Mouse (Mus musculus) macrophage (primary cell): Measurements from ENCODE around the gene Ccdc69. TPM values are rescaled to one million over a fixed set of nuclear protein-coding genes. Genes with fewer than 3 reads are reported as not detected.
A peak's percentile ranks its signal among the peaks of the same experiment; 100 is the strongest.

Source experiments
- H3K27ac ChIP-seq: fragments of 350-480 bp; formaldehyde crosslinking; 2 replicates; pipeline ENCODE4 v1.9.0; 2021
- H3K36me3 ChIP-seq: fragments of 350-480 bp; formaldehyde crosslinking; 2 replicates; pipeline ENCODE4 v1.9.0; 2021; ENCODE audit errors: inconsistent target
- H3K4me3 ChIP-seq: fragments of 350-480 bp; formaldehyde crosslinking; 2 replicates; pipeline ENCODE4 v1.9.0; 2021; ENCODE audit errors: inconsistent target
- H3K79me2 ChIP-seq: fragments of 350-480 bp; formaldehyde crosslinking; 2 replicates; pipeline ENCODE4 v1.9.0; 2021; ENCODE audit errors: inconsistent target
- WGBS: methylation state at CpG from one replicate; pipeline ENCODE4 v1.1.7; 2026; ENCODE audit warnings: inconsistent platforms; ENCODE audit not compliant: missing documents; 5-methylcytosine and 5-hydroxymethylcytosine counted together
- polyA plus RNA-seq: library from polyadenylated mRNA; stranded (reverse); fragments of 250-400 nt; gene quantifications from 3 replicates; pipeline ENCODE4 v1.2.4, GENCODE M21; 2018; ENCODE audit warnings: inconsistent platforms

The Ccdc69 gene
- polyA plus RNA-seq, 1 experiment from 2014 or later: 3.1 TPM

DNA sequence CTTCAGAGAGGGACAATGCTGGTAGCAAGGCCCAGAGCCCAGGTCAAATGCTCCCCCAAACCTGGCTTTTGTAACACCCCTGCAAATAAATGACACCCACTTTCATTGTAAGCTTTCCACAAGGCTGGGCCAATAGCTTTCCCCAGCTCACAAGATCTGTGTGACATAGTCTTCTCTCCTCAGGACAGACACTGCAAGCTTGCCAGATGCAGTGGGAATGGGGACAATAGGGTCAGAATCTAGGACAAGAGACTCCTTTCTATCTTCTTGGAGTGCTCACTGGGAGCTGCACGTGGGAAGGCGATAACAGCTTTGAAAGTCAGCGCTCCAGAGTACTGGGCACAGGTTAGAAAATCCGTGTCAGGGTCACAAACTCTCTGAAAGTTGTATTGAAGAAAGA lies 1.2 kb upstream of the Ccdc69 start:
- Histone ChIP-seq H3K36me3 (no peaks in the 10 kb centered on the region), H3K27ac (no peak overlapping the region), H3K4me3 (no peak overlapping the region), H3K79me2 (no peaks in the 10 kb centered on the region)
- WGBS: 88% methylated on average over 4 of the region's 4 CpGs

DNA sequence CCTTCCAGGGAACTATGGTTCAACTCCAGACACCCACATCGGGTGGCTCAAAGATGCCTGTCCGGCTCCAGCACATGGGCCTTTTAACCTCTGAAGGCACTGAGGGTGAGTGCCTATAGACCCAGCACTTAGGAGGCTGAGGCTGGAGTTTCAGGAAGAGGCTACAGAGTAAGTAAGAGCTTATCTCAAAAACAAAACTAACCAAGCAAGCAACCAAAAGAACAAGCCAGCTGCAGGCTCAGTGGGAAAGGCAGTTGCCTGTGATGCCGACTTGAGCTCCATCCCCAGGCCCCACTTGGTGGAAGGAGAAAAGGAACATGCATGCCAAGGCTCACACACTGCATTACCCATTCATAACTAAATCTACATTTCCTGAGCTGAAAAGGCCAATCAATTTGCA lies 571 bp upstream of the Ccdc69 start:
- no peaks in the 10 kb centered on the region for H3K36me3 ChIP-seq
- 52% methylated on average over 3 of the region's 3 CpGs for WGBS
- peak overlapping the region; percentile 25; the same call in 1 of the 2 replicates for H3K27ac ChIP-seq
- no peak overlapping the region; the same call in 1 of the 2 replicates for H3K4me3 ChIP-seq
- no peaks in the 10 kb centered on the region for H3K79me2 ChIP-seq

DNA sequence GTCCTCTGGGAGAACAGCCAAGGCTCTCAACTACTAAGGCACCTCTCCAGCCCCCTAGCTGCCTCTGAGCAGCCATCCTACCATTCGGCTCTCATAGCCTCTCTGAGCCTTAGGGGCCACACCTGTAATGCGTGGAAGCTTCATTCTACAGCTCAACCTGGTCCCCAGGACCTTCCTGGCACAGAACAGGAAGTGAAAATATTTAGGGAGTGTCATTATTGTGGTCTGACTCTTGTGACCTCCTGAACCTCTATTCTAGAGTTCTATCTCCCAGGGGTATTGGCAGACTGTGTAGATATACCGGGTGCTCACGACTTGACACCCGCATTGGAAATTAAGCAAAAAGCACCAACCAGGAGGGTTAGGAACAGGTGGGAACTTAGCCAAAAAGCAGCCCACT lies 1.7 kb downstream of the Ccdc69 start:
- 60% methylated on average over 5 of the region's 5 CpGs for WGBS
- Histone ChIP-seq H3K27ac (0 out of 2 replicates have a peak overlapping the region, but pooled peaks have one; percentile 63), H3K4me3 (no peak overlapping the region), H3K79me2 (no peaks in the 10 kb centered on the region), H3K36me3 (no peaks in the 10 kb centered on the region)

DNA sequence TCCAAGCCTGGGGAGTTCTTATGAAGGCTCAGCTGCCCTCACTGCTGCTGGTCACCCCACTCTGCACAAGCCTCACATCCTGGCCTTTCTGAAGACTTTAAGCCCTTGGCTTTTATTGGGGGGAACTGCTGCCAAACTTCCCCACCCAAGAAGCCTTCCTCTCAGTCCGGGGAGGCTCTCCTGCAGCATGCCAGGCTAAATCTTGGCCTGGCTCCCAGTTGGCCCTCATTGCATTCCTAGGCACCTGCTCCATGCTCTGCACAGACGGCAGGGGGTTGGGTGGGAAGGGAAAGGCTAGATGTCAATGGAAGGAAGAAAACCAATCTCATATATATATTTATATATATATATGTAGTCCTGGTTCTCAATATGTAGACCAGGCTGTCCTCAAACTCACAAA lies 2.3 kb downstream of the Ccdc69 start:
- Histone ChIP-seq H3K36me3 (no peaks in the 10 kb centered on the region), H3K4me3 (no peak overlapping the region), H3K79me2 (no peaks in the 10 kb centered on the region), H3K27ac (no peak overlapping the region)
- WGBS: 76% methylated on average over 2 of the region's 2 CpGs

DNA sequence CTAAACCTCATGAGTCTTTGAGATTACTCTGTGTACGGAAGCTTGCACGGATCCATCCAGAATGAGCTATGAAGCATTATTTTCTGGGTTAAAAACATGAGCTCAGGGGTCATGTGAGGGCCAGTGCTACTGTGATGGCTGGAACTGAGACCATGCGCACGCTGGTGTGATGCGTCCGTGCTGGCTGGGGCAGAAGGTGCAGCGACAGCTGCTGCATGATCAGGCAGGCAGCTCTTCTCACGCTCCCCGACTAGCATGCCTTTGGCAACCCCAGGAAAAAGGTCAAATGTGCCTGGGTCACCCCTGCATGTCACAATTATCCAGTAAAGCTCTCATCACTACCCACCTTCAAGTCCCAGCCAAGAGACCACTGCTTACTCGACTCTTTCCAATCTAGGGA lies 4.7 kb downstream of the Ccdc69 start:
- H3K27ac ChIP-seq: no peak overlapping the region
- H3K36me3 ChIP-seq: no peaks in the 10 kb centered on the region

DNA sequence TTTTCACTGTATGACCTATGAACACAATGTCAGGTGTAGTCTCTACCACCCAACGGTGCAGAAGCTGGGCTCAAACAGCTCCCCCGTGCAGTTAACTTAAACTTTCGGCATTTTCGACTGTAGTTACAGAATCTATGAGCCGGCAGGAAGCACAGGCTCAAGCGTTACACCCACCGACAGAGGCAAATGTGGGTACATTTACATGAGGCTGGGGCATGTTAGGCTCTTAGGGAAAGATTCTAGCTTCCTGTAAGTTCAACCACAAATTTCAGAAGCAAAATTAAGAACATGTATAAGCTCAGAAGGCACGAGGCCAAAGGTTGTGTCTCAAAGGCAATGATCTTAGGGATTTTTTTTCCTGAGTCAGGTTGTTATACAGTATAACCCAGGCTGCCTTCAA lies 5.5 kb downstream of the Ccdc69 start:
- H3K79me2 ChIP-seq: no peaks in the 10 kb centered on the region
- H3K4me3 ChIP-seq: no peak overlapping the region
- 22% methylated on average over 8 of the region's 8 CpGs for WGBS
- no peak overlapping the region for H3K27ac ChIP-seq
- H3K36me3 ChIP-seq: no peaks in the 10 kb centered on the region

More for the DNA sequence above, 4.7 kb downstream of the Ccdc69 start:
- Histone ChIP-seq H3K4me3 (no peak overlapping the region), H3K79me2 (no peaks in the 10 kb centered on the region)
- WGBS: 90% methylated on average over 10 of the region's 10 CpGs

DNA sequence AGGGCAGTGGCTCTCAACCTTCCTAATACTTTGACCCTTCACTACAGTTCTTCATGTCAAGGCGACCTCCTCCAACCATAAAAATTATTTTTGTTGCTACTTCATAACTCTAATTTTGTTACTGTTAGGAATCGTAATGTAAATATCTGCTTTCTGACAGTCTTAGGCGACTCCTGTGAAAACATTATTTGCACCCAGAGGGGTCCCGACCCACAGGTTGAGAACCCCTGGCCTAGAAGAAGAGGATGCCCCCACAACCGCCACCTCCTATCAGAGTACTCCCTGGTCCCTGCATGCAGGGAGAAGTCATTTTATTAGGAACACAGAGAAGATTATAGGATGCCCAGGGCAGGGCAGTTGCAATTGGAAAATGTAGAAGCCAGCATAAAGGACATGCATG lies 6.6 kb downstream of the Ccdc69 start:
- H3K4me3 ChIP-seq: no peak overlapping the region
- no peaks in the 10 kb centered on the region for H3K36me3 ChIP-seq
- H3K79me2 ChIP-seq: no peaks in the 10 kb centered on the region
- no peak overlapping the region for H3K27ac ChIP-seq
- 95% methylated on average over 5 of the region's 5 CpGs for WGBS

DNA sequence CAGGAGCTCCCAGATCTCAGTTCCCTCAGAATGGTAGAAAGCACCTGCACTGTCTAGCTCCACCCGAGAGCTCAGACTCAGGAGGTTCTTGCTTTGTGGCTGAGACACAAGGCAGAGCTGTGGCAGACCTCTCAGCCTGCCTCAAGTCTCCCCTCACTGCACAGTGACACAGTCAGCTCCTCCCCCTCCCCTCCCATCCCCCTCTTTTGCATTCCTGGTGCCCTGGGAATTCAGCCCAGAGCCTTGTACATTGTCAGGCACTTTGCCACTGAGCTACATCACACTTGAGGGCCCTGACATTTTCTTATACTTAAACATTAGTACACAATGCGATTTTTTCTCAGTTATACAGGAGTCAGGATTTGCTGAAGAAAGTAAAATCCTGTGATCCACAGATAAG lies 8.9 kb downstream of the Ccdc69 start:
- 100% methylated on average over 2 of the region's 2 CpGs for WGBS
- no peaks in the 10 kb centered on the region for H3K36me3 ChIP-seq
- no peak overlapping the region for H3K27ac ChIP-seq

DNA sequence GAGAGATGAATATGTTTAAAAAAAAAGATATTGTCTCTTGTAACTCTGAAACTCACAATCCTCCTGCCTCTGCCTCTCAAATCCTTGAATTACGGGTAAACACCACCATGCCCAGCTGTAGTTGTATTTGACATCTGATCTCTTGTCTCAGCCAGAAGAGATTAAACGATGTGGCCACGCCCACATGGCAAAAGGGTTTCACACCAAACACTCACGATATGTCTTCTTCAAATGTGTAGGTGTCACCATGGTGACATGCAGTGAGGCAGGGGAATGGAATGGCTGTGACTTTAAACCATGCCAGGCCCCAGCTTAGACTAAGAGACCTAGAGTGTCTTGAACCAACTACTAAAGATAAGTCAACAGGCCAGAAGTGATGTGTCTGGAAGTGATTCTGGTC lies 11.0 kb downstream of the Ccdc69 start:
- no peaks in the 10 kb centered on the region for H3K36me3 ChIP-seq
- no peaks in the 10 kb centered on the region for H3K79me2 ChIP-seq
- H3K4me3 ChIP-seq: no peak overlapping the region
- WGBS: 95% methylated on average over 4 of the region's 4 CpGs
- H3K27ac ChIP-seq: no peak overlapping the region

More for the DNA sequence above, 8.9 kb downstream of the Ccdc69 start:
- Histone ChIP-seq H3K4me3 (no peak overlapping the region), H3K79me2 (no peaks in the 10 kb centered on the region)

DNA sequence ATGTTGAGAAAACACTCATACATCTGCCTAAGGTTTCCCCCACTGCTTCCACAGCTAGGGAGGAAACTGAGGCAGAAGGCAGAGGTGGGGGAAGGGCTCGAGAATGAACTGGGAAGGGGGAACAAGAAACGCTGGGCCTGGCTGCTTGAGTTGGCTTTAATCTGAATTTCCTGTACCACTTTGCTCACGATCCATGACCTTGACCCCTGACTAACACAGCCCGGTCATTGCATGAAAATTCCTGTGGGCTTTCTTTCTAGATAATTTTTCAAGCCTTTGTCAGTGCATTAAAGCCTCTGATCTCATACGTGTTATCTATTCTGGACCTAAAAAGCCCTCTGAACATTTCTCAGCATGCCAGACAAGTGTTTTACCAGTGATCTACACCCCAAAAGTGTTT lies 15.1 kb downstream of the Ccdc69 start:
- no peaks in the 10 kb centered on the region for H3K79me2 ChIP-seq
- H3K4me3 ChIP-seq: no peak overlapping the region

DNA sequence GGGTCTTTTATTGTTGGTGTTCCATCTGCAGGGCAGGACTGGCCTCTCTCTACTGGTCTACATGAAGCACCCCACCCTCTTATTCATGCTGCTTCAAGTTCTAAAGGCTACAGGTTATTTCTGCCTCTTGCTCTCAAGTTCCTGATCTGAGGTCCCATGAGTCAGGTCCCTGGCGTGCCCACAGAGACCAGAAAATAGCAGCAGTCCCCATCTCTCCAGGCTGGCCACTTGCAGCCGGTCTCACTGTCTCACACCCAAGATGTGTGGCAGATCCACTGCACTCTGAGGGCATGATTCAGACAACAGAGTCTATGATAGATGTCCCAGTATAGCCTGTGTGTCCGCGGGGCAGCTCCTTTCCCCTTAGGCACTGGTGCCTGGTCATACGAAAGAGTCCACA lies 17.1 kb downstream of the Ccdc69 start:
- Histone ChIP-seq H3K36me3 (no peaks in the 10 kb centered on the region), H3K79me2 (no peaks in the 10 kb centered on the region), H3K27ac (no peak overlapping the region), H3K4me3 (no peak overlapping the region)
- WGBS: 88% methylated on average over 5 of the region's 5 CpGs

More for the DNA sequence above, 15.1 kb downstream of the Ccdc69 start:
- WGBS: 87% methylated on average over 5 of the region's 5 CpGs
- no peak overlapping the region for H3K27ac ChIP-seq
- H3K36me3 ChIP-seq: no peaks in the 10 kb centered on the region

DNA sequence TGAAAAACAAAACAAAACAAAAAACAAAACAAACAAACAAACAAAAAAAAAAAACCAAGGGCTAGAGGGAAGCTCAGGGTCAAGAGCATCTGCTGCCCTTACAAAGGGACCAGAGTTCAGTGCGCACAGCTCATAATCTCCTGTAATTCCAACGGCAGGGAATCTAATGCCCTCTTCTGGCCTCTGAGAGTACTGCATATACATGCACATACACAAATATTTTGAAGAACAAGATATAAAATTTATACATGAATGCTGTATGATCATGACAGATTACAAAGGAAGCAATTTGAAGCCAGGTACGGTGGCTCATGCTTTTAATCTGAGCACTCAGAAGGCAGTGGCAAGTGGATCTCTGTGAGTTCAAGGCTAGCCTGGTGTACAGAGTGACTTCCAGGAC lies 20.4 kb downstream of the Ccdc69 start:
- Histone ChIP-seq H3K79me2 (no peaks in the 10 kb centered on the region), H3K36me3 (no peaks in the 10 kb centered on the region), H3K4me3 (no peak overlapping the region), H3K27ac (no peak overlapping the region)
- WGBS: 85% methylated on average over 3 of the region's 3 CpGs

DNA sequence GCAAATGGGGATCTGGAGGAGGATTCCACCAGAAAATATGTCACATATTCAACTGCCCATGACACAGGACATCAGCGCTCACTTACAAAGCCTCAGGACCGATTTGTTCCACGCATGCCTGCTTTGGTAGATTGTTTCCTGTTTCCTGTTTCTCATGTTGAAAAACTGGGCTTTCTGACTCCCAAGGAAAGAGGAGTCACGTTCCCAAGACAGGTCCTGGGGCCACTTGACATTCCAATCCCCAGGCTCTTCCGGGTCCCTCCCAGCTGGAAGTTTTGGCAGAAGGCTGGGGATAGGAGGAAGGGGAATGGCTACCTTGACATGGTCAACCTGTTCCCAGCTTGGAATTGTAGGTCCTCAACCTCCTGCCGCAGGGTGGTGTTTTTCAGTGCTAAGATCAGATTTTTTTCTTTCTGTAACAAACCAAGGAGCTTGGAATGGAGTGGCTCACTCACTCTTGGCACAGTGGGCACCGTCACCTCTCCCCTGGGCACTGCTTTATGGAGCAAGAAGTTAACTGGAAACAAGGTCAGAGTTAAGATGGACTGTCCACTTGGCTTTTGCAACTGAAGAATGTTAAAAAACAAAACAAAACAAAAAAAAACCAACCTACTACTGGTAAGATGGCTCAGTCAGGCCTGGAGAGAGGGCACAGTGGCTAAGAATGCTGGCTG lies 27.0 kb downstream of the Ccdc69 start:
- no peaks in the 10 kb centered on the region for H3K36me3 ChIP-seq
- no peaks in the 10 kb centered on the region for H3K79me2 ChIP-seq
- WGBS: 93% methylated on average over 7 of the region's 7 CpGs
- H3K4me3 ChIP-seq: no peak overlapping the region
- no peak overlapping the region for H3K27ac ChIP-seq

DNA sequence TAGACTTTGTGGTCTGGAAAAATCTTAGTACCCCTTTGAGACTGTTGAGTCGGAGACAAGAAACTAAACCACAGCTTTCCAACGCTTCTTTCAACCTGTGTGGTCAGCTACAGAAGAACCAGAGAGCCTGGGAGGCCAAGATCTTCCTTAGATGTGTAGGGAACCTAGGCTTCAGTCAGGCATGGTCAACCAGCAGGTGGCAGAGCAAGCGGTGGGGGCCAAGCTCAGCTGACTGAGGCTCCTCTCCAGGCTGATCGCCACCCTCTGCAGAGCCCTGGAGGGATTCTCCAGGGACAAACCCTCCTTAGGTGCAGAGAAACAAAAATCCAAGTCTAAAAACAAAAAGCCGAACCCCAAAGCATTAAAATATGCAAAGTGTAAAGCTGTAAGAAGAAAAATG lies 31.3 kb downstream of the Ccdc69 start:
- H3K36me3 ChIP-seq: no peaks in the 10 kb centered on the region
- 44% methylated on average over 5 of the region's 5 CpGs for WGBS

DNA sequence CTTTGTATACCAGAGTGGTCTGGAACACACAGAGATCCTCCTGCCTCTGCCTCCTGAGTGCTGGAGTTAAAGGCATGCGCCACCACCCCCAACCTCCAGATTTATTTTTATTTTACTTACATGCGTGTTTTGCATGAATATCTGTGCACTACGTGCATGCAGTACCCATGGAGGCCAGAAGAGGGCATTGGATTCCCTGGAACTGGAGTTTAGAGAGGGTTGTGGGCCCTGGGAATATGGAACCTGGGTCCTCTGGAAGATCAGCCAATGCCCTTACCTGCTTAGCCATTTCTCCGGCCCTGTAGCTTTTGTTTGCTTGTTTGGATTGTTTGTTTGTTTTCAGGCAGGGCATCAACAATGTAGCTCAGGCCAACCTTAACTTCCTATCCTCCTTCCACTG lies 36.6 kb downstream of the Ccdc69 start:
- H3K27ac ChIP-seq: no peak overlapping the region
- no peaks in the 10 kb centered on the region for H3K79me2 ChIP-seq
- H3K36me3 ChIP-seq: no peaks in the 10 kb centered on the region
- no peak overlapping the region for H3K4me3 ChIP-seq
- WGBS: 91% methylated on average over 4 of the region's 4 CpGs

More for the DNA sequence above, 31.3 kb downstream of the Ccdc69 start:
- Histone ChIP-seq H3K27ac (no peak overlapping the region), H3K4me3 (no peak overlapping the region), H3K79me2 (no peaks in the 10 kb centered on the region)

DNA sequence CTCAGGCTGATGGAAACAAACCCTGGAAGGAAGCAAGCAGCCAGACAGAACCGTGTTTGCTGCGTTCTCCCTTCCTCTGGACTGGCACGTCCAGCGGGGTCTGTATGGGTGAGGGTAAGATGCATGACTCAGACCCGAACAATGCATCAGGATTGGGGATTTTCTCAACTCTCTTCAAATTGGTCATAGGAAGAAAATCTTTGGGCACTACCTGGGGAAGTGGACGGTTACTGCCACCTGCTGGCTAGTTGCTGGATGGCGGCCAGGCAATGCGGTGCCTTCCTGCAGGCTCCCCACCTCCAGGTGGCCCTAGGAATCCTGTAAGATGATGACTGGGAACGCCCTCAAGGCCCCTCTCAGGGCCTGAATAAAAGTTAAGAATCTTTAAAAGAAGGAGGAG lies 38.3 kb downstream of the Ccdc69 start:
- H3K36me3 ChIP-seq: no peaks in the 10 kb centered on the region
- H3K4me3 ChIP-seq: no peak overlapping the region
- H3K27ac ChIP-seq: no peak overlapping the region
- H3K79me2 ChIP-seq: no peaks in the 10 kb centered on the region
- WGBS: under 1% methylated on average over 9 of the region's 9 CpGs
